Mouse (Mus musculus) testis, adult 2 months (tissue): Measurements from ENCODE around the gene Eme1. TPM values are rescaled to one million over a fixed set of nuclear protein-coding genes. Genes with fewer than 3 reads are reported as not detected.
"Not testable (repeated sequence)": the region's sequence is repeated elsewhere in the genome, so short reads cannot be mapped to it uniquely, and the experiment has no call there.

Experiments
- H3K27ac ChIP-seq: fragments of 200-500 bp; 2 replicates; pipeline ENCODE4 v1.5.1; 2012; ENCODE audit warnings: low read depth, low read length; ENCODE audit not compliant: control insufficient read depth, insufficient read depth
- H3K27me3 ChIP-seq: fragments of 200-500 bp; 2 replicates; pipeline ENCODE4 v1.6.1; 2012; ENCODE audit warnings: mild to moderate bottlenecking, low read length, moderate library complexity; ENCODE audit not compliant: control insufficient read depth, insufficient read depth
- H3K36me3 ChIP-seq: fragments of 200-500 bp; 2 replicates; pipeline ENCODE4 v1.6.1; 2012; ENCODE audit warnings: mild to moderate bottlenecking, low read length; ENCODE audit not compliant: control insufficient read depth, insufficient read depth
- H3K4me1 ChIP-seq: fragments of 200-500 bp; 2 replicates; pipeline ENCODE4 v1.6.1; 2012; ENCODE audit warnings: low read length; ENCODE audit not compliant: control insufficient read depth, insufficient read depth
- H3K4me3 ChIP-seq: fragments of 200-500 bp; 2 replicates; pipeline ENCODE4 v1.5.1; 2012; ENCODE audit warnings: low read depth, mild to moderate bottlenecking, low read length, moderate library complexity, mixed read lengths; ENCODE audit not compliant: control insufficient read depth
- CTCF ChIP-seq: fragments of 200-500 bp; IDR thresholded peaks from 2 replicates; pipeline ENCODE4 v1.5.1; 2012; ENCODE audit warnings: low read depth, mild to moderate bottlenecking, inconsistent platforms, low read length, moderate library complexity; ENCODE audit not compliant: control insufficient read depth, insufficient read depth, insufficient replicate concordance
- POLR2A ChIP-seq: fragments of 200-500 bp; IDR thresholded peaks from 2 replicates; pipeline ENCODE4 v1.6.1; 2012; ENCODE audit warnings: low read depth, mild to moderate bottlenecking, inconsistent platforms, low read length, moderate library complexity; ENCODE audit not compliant: control insufficient read depth
- polyA plus RNA-seq: library from polyadenylated mRNA; depleted of rRNA; stranded (reverse); fragments of >200 nt; gene quantifications from 2 replicates; pipeline ENCODE4 v1.2.3, GENCODE M21; 2012

Eme1 gene
- polyA plus RNA-seq, 1 experiment: 3.9 TPM

GRCm38 (mm10) chr11:94674984-94675383 is 21.2 kb upstream of the Eme1 start:
- H3K27me3 ChIP-seq: no peaks in the 10 kb centered on the region
- no peak overlapping the region for H3K27ac ChIP-seq
- no peak overlapping the region for H3K4me3 ChIP-seq
- peaks cover 12% of the 10 kb centered on the region for H3K4me1 ChIP-seq
- TF ChIP-seq POLR2A (no peak), CTCF (no peak)
- H3K36me3 ChIP-seq: no peaks in the 10 kb centered on the region

- TF ChIP-seq CTCF: no peak
- TF ChIP-seq POLR2A: no peak
- no peak overlapping the region for H3K4me3 ChIP-seq
- no peaks in the 10 kb centered on the region; the same call in none of the 2 replicates for H3K36me3 ChIP-seq
- no peak overlapping the region for H3K27ac ChIP-seq
- no peaks in the 10 kb centered on the region for H3K27me3 ChIP-seq
- H3K4me1 ChIP-seq: no peaks in the 10 kb centered on the region
Measured at GRCm38 (mm10) chr11:94665281-94665680, 11.5 kb upstream of the Eme1 start.

- no peak overlapping the region for H3K27ac ChIP-seq
- no peaks in the 10 kb centered on the region; the same call in none of the 2 replicates for H3K36me3 ChIP-seq
- H3K27me3 ChIP-seq: no peaks in the 10 kb centered on the region
- no peaks in the 10 kb centered on the region for H3K4me1 ChIP-seq
- H3K4me3 ChIP-seq: no peak overlapping the region
- TF ChIP-seq POLR2A (no peak), CTCF (no peak)
Measured at GRCm38 (mm10) chr11:94661344-94661743, 7.6 kb upstream of the Eme1 start.

- H3K36me3 ChIP-seq: no peaks in the 10 kb centered on the region; the same call in 1 of the 2 replicates
Measured at GRCm38 (mm10) chr11:94652973-94653372, 791 bp downstream of the Eme1 start.

GRCm38 (mm10) chr11:94651241-94651640 is 2.5 kb downstream of the Eme1 start:
- H3K27me3 ChIP-seq, H3K27ac ChIP-seq, H3K4me1 ChIP-seq, H3K4me3 ChIP-seq, H3K36me3 ChIP-seq: not testable (repeated sequence)

More at GRCm38 (mm10) chr11:94652973-94653372, 791 bp downstream of the Eme1 start:
- TF ChIP-seq POLR2A (no peak), CTCF (no peak)
- Histone ChIP-seq H3K4me1 (no peaks in the 10 kb centered on the region), H3K4me3 (no peak overlapping the region; the same call in 1 of the 2 replicates), H3K27ac (no peak overlapping the region), H3K27me3 (no peaks in the 10 kb centered on the region)

GRCm38 (mm10) chr11:94646457-94646856 is 7.3 kb downstream of the Eme1 start:
- Histone ChIP-seq H3K36me3 (peaks cover 3% of the 10 kb centered on the region), H3K4me1 (no peaks in the 10 kb centered on the region), H3K27me3 (no peaks in the 10 kb centered on the region), H3K4me3 (no peak overlapping the region), H3K27ac (no peak overlapping the region)
- TF ChIP-seq POLR2A (no peak), CTCF (no peak)

- no peaks in the 10 kb centered on the region for H3K4me1 ChIP-seq
- TF ChIP-seq CTCF: no peak
- no peak for TF ChIP-seq POLR2A
- H3K36me3 ChIP-seq: peaks cover 5% of the 10 kb centered on the region
- no peak overlapping the region for H3K4me3 ChIP-seq
- H3K27ac ChIP-seq: no peak overlapping the region
- no peaks in the 10 kb centered on the region for H3K27me3 ChIP-seq
Measured at GRCm38 (mm10) chr11:94644461-94645219, 9.1 kb downstream of the Eme1 start.

GRCm38 (mm10) chr11:94634431-94634830 is 19.3 kb downstream of the Eme1 start:
- TF ChIP-seq CTCF: no peak
- no peak for TF ChIP-seq POLR2A
- Histone ChIP-seq H3K4me3 (no peak overlapping the region), H3K27me3 (no peaks in the 10 kb centered on the region), H3K27ac (no peak overlapping the region), H3K4me1 (peaks cover 8% of the 10 kb centered on the region), H3K36me3 (peaks cover 2% of the 10 kb centered on the region)
